Mouse (Mus musculus) gonadal fat pad, adult 2 months (tissue): ENCODE data around the gene Cmtm6. TPM values are rescaled to one million over a fixed set of nuclear protein-coding genes. Genes with fewer than 3 reads are reported as not detected.

Source experiments
- DNase-seq: peaks from one replicate; pipeline ENCODE4 v3.0.0-alpha.2; 2012; ENCODE audit warnings: low read depth
- polyA plus RNA-seq: library from polyadenylated mRNA; depleted of rRNA; stranded (reverse); fragments of >200 nt; gene quantifications from 2 replicates; pipeline ENCODE4 v1.2.3, GENCODE M21; 2012

The Cmtm6 gene
- polyA plus RNA-seq, 1 experiment: 58.3 TPM

DNA sequence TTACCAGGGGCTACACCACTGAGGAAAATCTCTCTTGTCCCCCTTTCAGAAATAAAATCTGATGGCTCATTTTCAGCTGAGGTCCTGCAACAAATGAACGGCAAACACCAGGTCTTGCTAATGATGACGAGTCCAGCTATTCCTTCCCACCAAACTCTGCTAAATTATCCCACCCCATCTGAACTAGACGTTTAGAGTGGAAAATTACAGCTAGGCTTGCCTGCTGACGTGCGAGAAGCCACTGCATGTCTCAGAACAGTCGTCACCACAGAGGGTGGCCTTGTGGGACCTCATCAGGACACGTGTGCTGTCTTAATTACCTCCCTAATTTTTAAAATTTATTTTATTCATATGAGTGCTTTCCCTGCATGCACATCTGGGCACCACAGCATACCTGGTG lies 40.6 kb downstream of the Cmtm6 start:
- no peak for DNase-seq

DNA sequence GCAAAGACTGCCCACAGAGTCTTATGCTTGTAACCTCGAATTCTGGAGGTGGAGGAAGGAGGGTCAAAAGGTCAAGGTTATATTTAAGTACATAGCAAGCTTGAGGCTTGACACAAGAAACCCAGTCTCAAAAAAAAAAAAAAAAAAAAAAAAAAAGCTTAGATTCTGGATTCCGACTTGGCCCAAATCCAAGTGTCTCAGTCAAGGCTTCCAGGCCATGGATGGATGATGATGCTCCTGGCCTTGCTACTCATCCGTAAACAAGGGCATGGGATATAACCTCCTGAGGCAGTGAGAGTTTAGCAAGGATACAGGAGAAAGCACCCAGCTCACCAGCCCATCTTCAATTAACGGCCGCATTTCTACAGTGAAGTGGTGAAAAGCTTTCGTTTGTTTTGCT lies 43.7 kb downstream of the Cmtm6 start:
- DNase-seq: no peak

DNA sequence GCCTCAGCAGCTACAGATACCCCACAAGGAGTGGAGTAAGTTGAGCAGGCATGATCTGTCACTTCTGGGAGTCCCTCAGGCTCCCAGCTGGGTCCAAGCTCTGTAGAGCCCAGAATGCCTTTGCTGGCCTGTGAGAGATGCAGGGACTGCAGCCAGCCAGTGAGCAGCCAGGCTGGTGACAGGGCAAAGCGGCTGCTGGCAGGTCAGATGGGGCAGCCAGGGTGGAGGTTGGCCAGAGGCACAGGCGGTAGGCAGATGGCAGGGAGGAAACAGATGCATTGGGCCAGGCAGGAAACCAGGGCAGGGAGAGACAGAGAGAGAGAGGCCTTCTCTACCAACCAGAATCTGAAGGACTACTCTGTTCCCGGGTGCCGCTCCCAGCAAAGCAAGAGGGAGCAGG lies 44.4 kb downstream of the Cmtm6 start:
- DNase-seq: no peak

DNA sequence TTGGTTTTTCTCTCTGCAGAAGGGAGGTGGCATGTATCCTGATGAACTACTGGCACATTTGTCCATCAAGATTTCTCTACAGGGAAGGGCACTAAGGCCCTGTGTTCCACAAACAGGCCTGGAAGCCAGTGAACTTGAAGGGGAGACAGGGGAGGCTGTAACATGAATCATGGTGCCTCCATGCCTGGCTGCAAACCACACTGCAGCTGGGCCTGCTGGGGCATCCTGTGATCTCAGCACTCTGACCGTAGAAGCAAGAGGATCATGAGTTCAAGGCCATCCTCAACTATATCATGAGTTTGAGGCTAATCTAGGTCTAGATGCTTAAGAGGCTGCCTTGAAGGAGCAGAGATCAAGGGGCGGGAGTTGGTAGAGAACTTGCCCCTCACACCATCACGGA lies 45.4 kb downstream of the Cmtm6 start:
- DNase-seq: no peak

DNA sequence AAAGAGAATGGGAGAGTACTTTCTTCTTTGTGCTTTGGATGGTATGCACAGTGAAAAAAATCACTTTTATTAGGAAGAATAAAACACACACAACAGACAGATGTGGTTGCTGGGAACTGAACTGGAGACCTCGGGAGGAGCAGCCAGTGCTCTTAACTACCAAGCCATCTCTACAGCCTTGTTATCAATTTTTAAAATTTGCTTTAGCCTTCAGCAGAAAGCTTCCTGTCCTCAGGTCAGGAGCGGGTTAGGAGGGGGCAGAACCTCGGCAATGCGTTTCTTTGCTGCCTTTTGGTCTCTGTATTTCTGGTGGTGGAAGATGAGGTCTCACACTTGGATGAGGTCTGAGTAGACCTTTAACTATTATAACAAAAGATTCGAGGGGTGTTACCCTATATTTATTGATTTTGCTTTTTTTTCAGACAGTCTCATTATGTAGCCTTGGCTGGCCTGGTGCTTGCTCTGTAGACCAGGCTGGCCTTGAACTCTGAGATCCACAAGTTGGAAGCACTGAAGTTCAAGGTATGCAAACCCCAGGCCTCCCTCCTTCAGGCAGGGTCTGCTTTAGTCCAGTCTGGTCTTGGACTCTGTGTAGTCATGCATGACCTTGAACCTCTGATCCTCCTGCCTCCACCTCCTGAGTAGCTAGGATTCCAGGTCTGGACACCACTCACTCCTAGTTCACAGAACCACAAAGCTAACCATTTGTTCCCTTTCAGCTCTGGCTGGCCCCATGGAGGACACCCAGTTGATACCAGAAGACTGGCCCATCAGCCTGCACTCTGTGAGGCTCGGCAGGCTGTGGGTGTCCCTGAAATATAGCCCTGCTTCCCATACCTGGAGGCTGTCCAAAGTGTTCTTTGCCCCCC lies 46.5 kb downstream of the Cmtm6 start:
- no peak for DNase-seq

DNA sequence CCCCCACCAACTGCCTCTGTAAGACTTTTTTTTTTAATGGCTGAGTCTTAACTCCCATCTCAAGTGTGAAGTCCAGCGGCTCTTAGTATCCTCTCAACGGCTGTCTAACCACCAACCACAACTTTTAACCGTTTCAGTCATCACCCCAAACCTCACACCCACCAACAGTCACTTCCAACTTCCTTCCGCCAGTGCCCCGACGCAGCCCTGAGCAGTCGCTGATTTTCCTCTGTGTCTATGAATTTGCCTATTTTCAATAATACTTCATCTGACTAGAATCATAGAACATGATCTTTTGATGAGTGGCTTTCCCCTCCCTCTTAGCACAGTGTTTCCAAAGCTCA lies 47.1 kb downstream of the Cmtm6 start:
- DNase-seq: no peak

DNA sequence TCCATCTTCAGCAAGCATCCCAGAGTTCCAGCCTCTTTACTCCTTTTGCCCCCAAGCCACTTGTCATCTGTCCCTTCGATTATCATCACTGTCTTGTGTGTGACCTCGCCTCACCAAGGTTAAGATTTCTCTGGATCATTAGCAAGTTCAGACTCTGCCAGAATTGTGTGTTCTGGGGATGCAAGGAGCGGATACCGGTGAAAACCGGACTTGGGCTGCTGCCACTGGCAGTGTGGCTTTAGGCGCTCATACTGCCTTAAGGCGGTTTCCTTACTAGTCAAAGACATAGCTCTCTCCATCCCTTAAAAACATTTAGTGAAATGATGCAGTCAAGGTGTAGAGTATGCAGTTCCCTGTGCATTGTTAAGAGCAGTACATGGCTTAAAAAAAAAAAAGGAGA lies 48.0 kb downstream of the Cmtm6 start:
- DNase-seq: no peak

DNA sequence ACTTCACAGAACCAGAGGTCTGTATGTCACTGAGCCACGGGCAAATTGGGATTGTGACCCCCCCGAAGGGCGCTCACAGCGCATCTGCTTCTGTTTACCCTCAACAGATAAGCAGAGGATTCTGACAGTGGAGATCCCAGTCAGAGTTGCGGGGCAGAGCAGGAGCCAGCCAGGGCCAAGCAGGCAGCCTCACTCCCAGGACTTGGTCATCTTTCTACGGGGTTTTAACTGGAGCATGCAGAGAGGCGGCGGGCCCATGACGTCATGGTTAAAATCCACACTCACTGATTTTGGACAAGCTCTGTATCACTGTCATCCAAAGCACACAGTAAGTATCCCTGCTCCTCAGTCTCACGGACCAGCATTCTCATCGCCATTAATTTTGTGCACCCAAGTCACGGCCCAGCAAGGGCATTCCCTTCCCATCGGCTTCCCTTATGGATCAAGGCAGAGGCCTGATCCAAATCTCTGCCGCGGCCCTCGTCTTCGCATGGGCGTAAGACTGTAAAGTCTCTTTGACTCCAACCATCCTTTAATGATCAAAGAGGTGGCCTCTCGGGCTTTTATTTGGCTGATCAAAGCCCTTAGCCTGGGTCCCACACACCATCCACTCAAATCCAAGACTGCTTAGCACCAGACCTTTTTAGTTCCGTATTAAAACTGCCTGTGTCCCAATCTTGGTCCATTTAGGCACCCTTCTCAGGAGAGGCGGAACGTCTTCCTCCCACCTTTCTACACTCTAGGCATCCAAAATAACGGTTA lies 49.2 kb downstream of the Cmtm6 start:
- DNase-seq: no peak

DNA sequence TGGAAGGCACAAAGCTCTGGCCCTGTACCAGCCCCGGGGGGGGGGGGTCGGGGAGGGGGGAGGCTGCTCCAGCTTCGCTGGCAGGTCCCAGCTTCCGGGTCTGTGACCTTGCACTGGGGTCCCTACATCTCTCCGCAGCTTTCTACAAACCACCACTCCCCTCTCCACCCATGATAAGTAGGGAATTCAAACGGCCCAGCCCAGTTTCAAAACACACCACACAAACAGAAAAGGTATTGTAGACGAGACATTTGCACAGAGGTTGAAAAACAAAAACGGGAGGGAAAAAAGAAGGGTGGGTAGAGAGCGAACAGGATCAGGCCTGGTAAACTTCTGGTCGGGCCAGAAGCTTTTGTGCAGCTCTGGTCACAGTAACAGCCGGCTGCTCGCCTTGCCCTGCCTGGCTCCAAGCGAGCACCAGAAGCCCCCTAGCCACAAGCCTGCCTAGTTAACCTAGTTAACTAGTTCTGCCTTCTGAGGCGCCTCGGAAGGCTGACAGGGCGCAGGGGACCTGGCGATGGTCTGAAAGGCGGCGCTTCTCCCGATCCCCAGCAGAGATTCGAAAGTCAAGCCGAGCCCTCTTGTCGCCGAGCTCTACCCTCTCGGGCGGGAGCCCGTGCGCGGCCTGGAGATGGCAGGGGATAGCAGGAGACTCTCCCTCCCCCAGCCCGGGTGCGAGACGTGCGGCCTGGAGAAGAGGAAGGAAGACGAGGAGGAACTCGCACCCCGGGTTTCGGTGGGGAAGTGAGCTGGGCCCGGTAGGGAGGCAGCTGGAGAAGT lies 50.0 kb downstream of the Cmtm6 start:
- no peak for DNase-seq

DNA sequence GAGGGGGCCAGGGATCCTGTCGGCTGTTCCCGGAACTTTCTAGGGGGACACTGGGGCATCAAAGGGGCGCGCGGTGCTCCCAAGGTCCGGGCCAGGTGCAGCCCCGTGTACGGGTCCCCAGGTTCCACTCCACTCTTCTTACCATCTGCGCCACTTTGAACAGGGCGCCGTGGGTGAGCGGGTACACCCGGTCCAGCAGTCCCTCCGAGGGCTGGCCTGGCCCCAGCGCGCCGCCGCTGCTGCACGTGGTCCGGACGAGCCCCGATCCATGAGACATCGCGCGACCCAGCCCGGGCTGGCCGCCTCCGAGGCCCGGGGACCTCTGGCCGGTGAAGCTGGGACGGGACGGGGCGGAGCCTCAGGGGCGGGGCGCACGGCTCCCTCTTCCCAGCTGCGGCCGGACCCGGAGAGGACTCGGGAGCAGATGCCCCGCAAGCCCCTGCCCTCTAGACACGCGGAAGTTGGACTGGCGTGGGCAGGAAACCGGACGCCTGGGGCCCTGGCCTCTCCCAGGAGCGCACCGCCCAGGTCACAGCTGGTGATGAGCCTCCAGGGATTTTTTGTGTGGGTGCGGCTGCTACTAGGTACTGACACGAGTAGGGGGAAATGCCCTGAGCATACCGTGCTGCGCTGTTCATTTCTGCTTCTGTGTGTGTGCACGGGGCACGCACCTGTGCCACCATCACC lies 50.8 kb downstream of the Cmtm6 start, which contains the start of gene Cmtm7:
TSS of gene Cmtm7 (minus strand) at position 331 of the 687 bp plus-strand sequence.
- no peak for DNase-seq

DNA sequence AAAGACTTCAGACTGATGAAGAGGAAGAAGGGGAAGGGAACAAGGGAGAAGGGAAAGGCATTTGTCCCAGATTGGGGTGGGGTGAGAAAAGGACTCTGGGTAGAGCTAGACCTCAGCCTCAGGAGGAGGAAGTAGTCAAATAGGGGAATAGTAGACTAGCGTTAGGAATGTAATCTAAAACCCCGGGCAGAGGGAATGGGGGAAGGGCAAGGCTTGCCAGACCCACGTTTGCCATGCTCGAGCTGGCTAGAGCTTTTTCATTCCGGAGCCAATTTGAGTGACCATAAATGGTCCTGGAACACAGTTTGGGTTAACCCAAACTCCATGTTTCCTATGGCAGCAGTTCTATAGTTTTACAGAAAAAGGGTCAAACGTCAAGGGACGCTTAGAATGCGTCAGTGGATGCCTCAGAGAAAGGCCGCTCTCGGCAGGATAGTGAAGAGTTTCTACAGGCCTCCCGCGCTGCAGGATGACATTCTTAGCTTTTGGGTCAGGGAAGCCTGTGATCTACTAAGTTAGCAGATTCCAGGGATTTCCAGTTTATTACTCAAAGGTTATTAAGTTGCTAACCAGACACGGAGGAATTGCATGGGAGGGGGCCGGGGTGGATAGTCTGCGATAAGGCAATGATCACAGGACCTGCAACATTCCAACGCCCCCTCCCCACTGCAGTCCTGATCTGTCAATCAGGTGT lies 54.7 kb downstream of the Cmtm6 start:
- DNase-seq: no peak

DNA sequence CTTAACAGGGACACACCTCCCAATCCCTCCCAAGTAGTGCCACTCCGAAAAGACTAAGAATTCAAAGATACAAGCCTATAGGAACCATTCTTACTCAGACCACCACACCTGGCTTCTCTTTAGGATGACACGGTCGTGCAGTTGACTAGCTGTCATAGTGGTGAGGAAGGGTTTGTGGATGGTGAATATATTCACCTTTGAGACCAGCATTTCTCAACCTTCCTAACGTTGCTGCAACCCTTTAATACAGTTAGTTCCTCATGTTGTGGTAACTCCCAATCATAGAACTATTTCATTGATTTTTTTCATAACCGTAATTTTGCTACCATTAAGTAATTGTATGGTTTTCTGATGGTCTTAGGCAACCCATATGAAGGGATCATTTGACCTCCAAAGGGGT lies 56.2 kb downstream of the Cmtm6 start:
- no peak for DNase-seq

DNA sequence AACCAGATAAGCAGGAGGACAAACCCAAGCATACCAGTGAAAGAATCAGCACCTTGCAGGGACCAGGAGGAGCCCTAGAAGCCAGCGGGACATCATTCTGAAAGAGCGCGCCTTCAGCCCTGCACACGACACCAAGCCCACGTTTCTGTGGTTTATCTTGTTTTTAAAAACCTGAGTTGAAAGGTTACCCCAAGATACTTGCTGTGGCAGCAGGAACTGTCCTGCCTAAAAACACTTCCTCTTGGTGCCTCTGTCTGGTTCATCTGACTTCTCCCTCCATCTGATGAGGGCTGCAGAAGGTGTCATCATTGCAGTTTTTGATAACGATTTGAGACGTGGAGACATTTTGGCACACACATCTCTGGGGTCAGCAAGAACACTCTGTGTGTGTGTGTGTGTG lies 56.8 kb downstream of the Cmtm6 start:
- DNase-seq: no peak

DNA sequence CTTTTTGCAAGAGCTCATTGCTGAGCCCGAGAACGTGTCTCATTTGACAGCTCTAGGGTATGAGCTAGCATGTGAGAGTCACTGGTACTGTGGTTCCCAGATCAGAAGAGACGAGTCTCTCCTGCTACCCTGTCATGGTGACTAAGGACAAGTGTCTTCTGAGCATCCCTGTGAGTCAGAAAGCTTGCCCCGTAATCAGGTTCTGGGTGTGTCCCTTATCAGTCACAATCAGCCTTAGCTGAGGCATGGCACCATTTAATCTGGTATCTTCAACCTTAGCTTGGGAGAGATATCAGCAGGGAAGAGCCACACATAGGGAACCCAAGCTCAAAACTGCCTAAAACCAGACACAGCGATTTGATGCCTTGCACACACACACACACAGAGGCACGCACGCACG lies 57.8 kb downstream of the Cmtm6 start:
- DNase-seq: no peak

DNA sequence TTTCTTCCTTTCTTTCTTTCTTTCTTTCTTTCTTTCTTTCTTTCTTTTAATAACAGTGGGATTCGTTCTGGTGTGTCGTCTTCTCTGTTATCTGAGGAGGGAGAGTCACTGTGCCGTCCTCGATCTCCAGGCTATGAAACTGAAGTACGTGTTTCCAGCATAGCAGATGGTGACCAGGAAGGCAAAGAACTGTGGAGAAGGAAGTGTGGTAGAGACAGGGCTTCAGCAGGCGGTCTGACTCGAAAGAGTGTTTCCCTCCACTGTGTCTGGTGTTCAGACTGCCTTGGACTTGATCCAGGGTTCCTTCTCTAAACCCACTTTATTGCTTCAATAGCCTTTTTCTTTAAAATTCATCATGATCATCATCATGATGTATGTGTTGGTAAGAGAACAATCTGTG lies 58.6 kb downstream of the Cmtm6 start:
- no peak for DNase-seq

DNA sequence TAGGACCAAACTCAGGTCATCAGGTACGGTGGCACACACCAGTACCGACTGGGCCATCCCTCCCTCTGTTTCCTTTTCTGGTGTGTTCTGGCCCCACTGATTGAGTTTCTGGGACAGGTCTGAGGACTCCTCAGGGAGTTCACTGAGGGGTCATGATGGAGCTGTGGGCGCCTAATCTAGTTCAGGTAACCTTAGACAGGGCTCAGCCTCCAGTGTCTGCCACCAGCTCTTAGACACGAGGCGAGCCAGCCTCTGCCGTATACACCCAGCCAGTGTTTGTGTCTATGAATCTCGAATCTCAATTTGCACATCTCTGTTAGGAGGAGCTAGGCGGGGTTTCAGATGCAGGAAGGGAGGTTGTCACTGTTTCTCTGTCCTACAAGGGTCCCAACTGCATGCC lies 59.1 kb downstream of the Cmtm6 start:
- DNase-seq: no peak

DNA sequence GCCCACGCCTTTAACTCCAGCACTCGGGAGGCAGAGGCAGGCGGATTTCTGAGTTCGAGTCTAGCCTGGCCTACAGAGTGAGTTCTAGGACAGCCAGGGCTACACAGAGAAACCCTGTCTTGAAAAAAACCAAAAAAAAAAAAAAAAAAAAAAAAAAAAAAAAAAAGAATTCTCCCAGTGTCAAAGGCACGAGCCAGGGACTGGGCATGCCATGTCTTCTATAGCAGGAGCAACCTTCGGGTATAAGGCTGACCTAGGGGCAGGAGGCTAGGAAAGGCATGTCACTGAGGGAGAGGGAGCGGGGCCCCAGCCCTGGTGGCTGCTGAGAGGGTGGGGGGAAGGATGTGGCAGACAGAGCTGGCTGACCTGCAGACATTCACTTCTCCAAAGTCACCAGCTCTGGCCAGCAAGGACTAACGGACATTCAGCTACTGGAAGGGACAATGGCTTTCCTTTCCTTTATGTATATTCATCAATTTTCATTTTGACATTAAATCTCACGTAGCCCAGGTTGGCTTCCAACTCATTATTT lies 62.9 kb downstream of the Cmtm6 start:
- no peak for DNase-seq

DNA sequence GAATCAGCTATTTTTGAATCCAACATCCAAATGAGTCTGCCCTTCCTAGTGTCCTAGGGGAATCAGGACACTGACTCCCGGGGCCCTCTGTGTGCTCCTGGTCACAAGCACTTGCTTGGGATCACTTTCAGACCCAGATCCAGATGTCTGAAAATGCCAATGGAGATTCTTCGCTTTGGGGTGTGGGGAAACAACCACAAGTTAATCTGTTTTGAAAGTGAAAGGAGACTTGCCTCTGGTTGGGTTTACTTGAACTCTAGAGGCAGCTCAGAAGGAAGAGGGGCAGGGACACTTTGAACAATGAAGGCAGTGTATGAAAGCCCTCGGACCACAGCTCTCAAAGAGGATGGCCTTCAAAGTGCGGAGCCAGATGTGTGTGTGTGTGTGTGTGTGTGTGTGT lies 63.6 kb downstream of the Cmtm6 start:
- no peak for DNase-seq

DNA sequence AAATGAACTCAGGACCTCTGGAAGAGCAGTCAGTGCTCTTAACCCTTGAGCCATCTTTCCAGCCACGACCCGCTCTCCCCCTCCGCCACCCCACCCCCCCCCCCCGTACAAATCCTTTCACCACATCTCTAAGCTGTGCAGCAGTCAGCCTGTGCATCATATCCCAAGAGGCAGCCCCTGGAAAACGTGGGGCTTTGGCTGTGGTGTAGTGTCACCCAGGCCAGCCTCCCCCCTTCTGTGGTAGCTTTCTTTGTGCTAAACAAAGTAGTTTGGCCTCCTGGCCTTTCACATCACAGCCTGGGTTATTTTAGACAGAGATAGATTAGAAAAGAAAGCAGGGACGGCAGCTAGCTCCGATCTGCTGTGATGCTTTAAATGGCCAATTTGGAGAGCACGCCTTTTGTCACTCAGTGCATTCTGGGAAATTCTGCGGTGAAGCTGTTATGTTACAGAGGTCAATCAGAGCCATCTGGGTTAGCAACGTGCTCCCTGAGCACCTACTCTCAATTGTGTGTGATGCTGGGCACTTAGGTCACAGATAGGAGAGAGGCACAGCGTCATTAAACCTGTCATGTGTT lies 65.6 kb downstream of the Cmtm6 start:
- DNase-seq: no peak

DNA sequence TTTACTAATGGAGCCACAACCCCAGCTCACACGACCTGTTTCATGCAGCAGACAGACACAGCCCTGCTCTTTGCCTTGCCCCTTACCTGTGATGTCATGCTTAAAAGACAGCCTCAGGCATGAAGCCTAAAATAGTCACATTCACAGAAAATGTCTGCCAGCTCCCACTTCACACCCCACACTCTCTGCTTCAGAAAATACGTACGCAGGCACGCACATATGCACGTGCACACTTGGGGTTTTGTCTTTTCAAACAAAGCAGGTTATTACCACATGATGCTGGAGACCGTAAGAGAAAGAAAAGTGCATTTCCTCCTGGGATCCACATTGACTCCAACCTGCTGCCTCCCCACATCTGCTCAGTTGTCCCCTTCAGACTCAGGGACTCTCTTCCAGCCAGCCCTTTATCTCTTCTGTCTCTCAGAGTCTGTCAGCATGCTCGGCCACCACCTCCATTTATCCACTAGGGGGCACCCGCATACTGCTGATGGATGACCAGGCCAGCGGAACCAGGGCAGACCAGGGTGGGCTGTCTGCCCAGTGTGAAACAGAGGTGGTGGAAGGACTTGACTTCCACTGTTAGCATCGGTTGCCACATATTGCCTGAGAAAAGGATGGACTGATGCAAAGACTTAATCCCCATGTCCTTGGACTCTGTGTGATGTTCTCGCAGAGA lies 66.6 kb downstream of the Cmtm6 start:
- DNase-seq: no peak
